Mouse (Mus musculus) intestine, embryonic 15.5 days (tissue): ENCODE results near the gene Grin2b. TPM values are rescaled to one million over a fixed set of nuclear protein-coding genes. Genes with fewer than 3 reads are reported as not detected.

Source experiments
- ATAC-seq: fragments of 200-750 bp; cut with Nextera tagmentation; 2 replicates; pipeline ENCODE4 v1.8.0; 2017; ENCODE audit warnings: moderate TSS enrichment, moderate library complexity
- H3K27ac ChIP-seq: fragments of 300-500 bp; sonication (generic); 2 replicates; pipeline ENCODE4 v1.5.1; 2015; ENCODE audit warnings: mild to moderate bottlenecking, inconsistent platforms
- H3K27me3 ChIP-seq: fragments of 300-500 bp; sonication (generic); replicated peaks from 2 replicates; pipeline ENCODE4 v1.6.1; 2015; ENCODE audit warnings: inconsistent platforms
- H3K36me3 ChIP-seq: fragments of 300-500 bp; sonication (generic); 2 replicates; pipeline ENCODE4 v1.6.1; 2015; ENCODE audit warnings: inconsistent platforms
- H3K4me1 ChIP-seq: fragments of 300-500 bp; sonication (generic); replicated peaks from 2 replicates; pipeline ENCODE4 v1.6.1; 2015; ENCODE audit warnings: inconsistent platforms
- H3K4me2 ChIP-seq: fragments of 300-500 bp; sonication (generic); replicated peaks from 2 replicates; pipeline ENCODE4 v1.6.1; 2015; ENCODE audit warnings: mild to moderate bottlenecking, inconsistent platforms
- H3K4me3 ChIP-seq: fragments of 300-500 bp; sonication (generic); replicated peaks from 2 replicates; pipeline ENCODE4 v1.5.1; 2015; ENCODE audit warnings: inconsistent platforms
- H3K9ac ChIP-seq: fragments of 300-500 bp; sonication (generic); 2 replicates; pipeline ENCODE4 v1.6.1; 2015; ENCODE audit warnings: inconsistent platforms
- H3K9me3 ChIP-seq: fragments of 300-500 bp; sonication (generic); 2 replicates; pipeline ENCODE4 v1.6.1; 2016; ENCODE audit warnings: inconsistent platforms
- WGBS: fragments of 180-500 bp; shearing (Covaris S2); methylation state at CpG from one replicate; pipeline ENCODE4 v1.1.7; 2015; 5-methylcytosine and 5-hydroxymethylcytosine counted together
- polyA plus RNA-seq: library from polyadenylated mRNA; unstranded; fragments of >200 nt; fragmentation: Nextera tagmentation; extraction: Ambion mirVana; gene quantifications from 2 replicates; pipeline ENCODE4 v1.2.1, GENCODE M21; 2015

The Grin2b gene
- polyA plus RNA-seq, 1 experiment from 2014 or later, result 0.60 TPM

- no peak for ATAC-seq
Measured at GRCm38 (mm10) chr6:136079991-136080734, 93.1 kb downstream of the Grin2b start.

GRCm38 (mm10) chr6:136072326-136073054 lies 100.8 kb downstream of the Grin2b start:
- H3K9me3 ChIP-seq, result no peaks in the 10 kb centered on the region
- no peaks in the 10 kb centered on the region for H3K4me1 ChIP-seq
- H3K36me3 ChIP-seq, result no peaks in the 10 kb centered on the region
- no peak overlapping the region for H3K27ac ChIP-seq
- H3K4me2 ChIP-seq, result no peak overlapping the region
- 85% methylated on average over 13 of the region's 13 CpGs for whole genome bisulfite sequencing
- no peak overlapping the region for H3K4me3 ChIP-seq
- ATAC-seq, result no peak
- H3K27me3 ChIP-seq, result no peaks in the 10 kb centered on the region
- H3K9ac ChIP-seq, result no peak overlapping the region

More at GRCm38 (mm10) chr6:136079991-136080734, 93.1 kb downstream of the Grin2b start:
- Histone ChIP-seq H3K9me3 (no peaks in the 10 kb centered on the region), H3K4me3 (no peak overlapping the region), H3K4me2 (no peak overlapping the region), H3K9ac (no peak overlapping the region), H3K4me1 (no peaks in the 10 kb centered on the region), H3K36me3 (no peaks in the 10 kb centered on the region), H3K27ac (no peak overlapping the region), H3K27me3 (no peaks in the 10 kb centered on the region)
- WGBS, result 69% methylated on average over 17 of the region's 17 CpGs

- 85% methylated on average over 7 of the region's 7 CpGs for WGBS
- ATAC-seq, result no peak
Measured at GRCm38 (mm10) chr6:136070101-136070500, 103.2 kb downstream of the Grin2b start.

DNA sequence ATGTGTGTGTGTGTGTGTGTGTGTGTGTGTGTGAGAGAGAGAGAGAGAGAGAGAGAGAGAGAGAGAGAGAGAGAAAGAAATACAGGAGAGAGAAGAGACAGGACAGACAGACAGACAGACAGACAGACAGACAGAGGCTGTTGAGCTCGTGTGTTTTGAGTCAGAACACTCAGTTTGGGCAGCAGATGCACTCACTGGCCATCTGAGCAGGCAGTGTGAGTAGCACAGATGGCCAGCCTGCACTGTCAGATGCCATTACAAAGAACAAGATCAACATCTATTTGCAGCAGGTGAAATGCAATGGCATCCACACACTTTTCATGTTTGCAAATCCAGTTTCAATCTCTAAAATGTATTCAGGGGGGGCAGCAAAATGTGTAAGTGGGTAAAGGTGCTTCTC lies 120.0 kb downstream of the Grin2b start:
- no peaks in the 10 kb centered on the region for H3K27me3 ChIP-seq
- no peaks in the 10 kb centered on the region for H3K4me1 ChIP-seq
- H3K9ac ChIP-seq, result no peak overlapping the region
- H3K36me3 ChIP-seq, result no peaks in the 10 kb centered on the region
- no peak overlapping the region for H3K4me3 ChIP-seq
- no peak for ATAC-seq
- no peak overlapping the region for H3K4me2 ChIP-seq
- H3K27ac ChIP-seq, result no peak overlapping the region
- WGBS, result 46% methylated on average over 1 of the region's 1 CpGs
- H3K9me3 ChIP-seq, result no peaks in the 10 kb centered on the region

More at GRCm38 (mm10) chr6:136070101-136070500, 103.2 kb downstream of the Grin2b start:
- Histone ChIP-seq H3K27ac (no peak overlapping the region), H3K9me3 (no peaks in the 10 kb centered on the region), H3K27me3 (no peaks in the 10 kb centered on the region), H3K4me2 (no peak overlapping the region), H3K36me3 (no peaks in the 10 kb centered on the region), H3K4me3 (no peak overlapping the region), H3K9ac (no peak overlapping the region), H3K4me1 (no peaks in the 10 kb centered on the region)

DNA sequence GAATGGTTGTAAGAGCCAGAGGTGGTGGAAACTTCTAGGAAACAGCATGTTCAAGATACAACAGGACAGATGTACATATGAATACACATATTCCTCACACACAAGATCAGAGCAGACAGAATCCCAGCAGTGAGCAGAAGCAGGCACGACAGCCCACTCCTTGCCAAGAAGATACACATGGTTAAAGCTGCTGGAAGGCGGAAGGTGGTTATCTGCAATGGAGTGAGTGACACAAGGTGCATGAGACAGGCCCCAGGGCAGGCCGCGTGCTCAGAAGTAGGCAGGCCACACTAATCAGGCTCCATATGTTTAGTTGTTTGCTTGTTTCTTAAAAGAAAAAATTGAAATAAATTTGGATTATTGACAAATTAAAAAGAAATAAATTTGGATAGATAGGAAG lies 123.0 kb downstream of the Grin2b start:
- Histone ChIP-seq H3K4me3 (no peak overlapping the region), H3K4me2 (no peak overlapping the region), H3K9ac (no peak overlapping the region), H3K36me3 (no peaks in the 10 kb centered on the region), H3K9me3 (no peaks in the 10 kb centered on the region), H3K27ac (no peak overlapping the region), H3K4me1 (no peaks in the 10 kb centered on the region), H3K27me3 (no peaks in the 10 kb centered on the region)
- no peak for ATAC-seq
- WGBS, result 80% methylated on average over 4 of the region's 4 CpGs

DNA sequence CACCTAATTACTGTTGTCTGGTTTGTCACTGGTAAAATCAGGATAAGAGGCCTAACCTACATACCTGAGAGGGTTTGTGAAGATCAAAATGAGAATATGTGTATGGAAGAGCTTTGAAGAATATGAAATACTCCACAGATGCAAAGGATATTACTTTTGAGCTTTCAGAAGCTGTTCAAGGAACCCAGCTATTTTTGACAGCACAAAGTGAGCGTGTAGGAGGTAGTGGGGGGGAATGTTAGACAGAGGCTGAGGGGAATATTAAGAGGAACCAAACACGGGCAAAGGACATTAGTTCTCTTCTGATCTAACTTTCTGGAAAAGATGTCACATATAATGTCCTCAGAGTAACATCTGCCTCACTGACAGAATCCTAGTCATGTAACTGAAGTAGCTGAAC lies 125.2 kb downstream of the Grin2b start:
- Histone ChIP-seq H3K9ac (no peak overlapping the region), H3K4me2 (no peak overlapping the region), H3K4me3 (no peak overlapping the region), H3K36me3 (no peaks in the 10 kb centered on the region), H3K27ac (no peak overlapping the region), H3K4me1 (no peaks in the 10 kb centered on the region), H3K27me3 (no peaks in the 10 kb centered on the region), H3K9me3 (no peaks in the 10 kb centered on the region)
- no peak for ATAC-seq
- WGBS, result 89% methylated on average over 2 of the region's 2 CpGs

- Histone ChIP-seq H3K27ac (no peak overlapping the region), H3K9me3 (no peaks in the 10 kb centered on the region), H3K4me1 (no peaks in the 10 kb centered on the region), H3K4me3 (no peak overlapping the region), H3K4me2 (no peak overlapping the region), H3K9ac (no peak overlapping the region), H3K36me3 (no peaks in the 10 kb centered on the region), H3K27me3 (no peaks in the 10 kb centered on the region)
- no peak for ATAC-seq
- 82% methylated on average over 7 of the region's 7 CpGs for WGBS
Measured at GRCm38 (mm10) chr6:136046091-136046490, 127.2 kb downstream of the Grin2b start.

DNA sequence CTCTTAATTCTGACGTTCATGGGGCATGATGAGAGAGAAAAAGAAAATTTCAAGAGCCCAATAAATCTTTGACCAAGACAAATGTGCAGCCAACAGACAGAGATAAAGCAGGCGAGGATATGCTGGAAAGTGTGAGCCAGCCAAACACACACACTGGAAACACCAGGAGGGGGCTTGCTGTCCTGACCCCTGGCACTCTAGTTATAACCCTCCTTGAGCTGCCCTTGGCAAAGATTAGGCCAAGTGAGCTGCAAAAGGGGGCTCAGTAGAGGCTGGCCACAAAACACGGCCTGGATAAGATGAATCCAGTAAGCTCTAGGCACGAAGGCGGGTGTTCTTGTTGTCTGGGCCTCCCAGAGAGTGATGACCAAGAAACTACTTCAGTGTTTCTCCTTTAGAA lies 128.8 kb downstream of the Grin2b start:
- H3K9me3 ChIP-seq, result no peaks in the 10 kb centered on the region
- no peaks in the 10 kb centered on the region for H3K36me3 ChIP-seq
- H3K4me2 ChIP-seq, result no peak overlapping the region
- WGBS, result 66% methylated on average over 5 of the region's 5 CpGs
- no peak overlapping the region for H3K4me3 ChIP-seq
- no peak overlapping the region for H3K27ac ChIP-seq
- H3K27me3 ChIP-seq, result no peaks in the 10 kb centered on the region
- no peak for ATAC-seq
- H3K9ac ChIP-seq, result no peak overlapping the region
- no peaks in the 10 kb centered on the region for H3K4me1 ChIP-seq

DNA sequence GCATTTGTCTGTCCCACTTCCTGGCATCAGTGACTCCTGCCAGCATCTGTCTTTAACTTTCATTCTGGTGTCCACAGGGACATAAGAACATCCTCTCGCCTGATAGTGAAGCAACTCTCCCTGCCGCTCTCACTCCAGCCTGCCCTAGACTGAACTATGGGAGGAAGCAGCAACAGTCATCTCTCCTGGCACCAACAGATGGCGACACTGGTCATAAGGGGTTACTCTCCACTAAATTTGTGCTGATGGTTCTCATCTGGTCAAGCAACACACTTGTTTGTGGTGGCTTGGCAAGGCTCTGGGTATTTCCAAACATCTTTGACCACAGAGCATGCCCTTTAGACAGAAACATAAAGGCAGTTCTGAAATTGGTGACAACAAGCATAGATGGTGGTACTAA lies 130.9 kb downstream of the Grin2b start:
- H3K27ac ChIP-seq, result no peak overlapping the region
- H3K4me3 ChIP-seq, result no peak overlapping the region
- H3K4me1 ChIP-seq, result no peaks in the 10 kb centered on the region
- H3K4me2 ChIP-seq, result no peak overlapping the region
- H3K9ac ChIP-seq, result no peak overlapping the region
- no peaks in the 10 kb centered on the region for H3K27me3 ChIP-seq
- H3K9me3 ChIP-seq, result no peaks in the 10 kb centered on the region
- 79% methylated on average over 3 of the region's 3 CpGs for WGBS
- ATAC-seq, result no peak
- no peaks in the 10 kb centered on the region for H3K36me3 ChIP-seq

- no peak overlapping the region for H3K9ac ChIP-seq
- no peaks in the 10 kb centered on the region for H3K4me1 ChIP-seq
- no peak for ATAC-seq
- no peak overlapping the region for H3K27ac ChIP-seq
- no peaks in the 10 kb centered on the region for H3K27me3 ChIP-seq
- no peak overlapping the region for H3K4me2 ChIP-seq
- 86% methylated on average over 8 of the region's 8 CpGs for WGBS
- no peak overlapping the region for H3K4me3 ChIP-seq
- no peaks in the 10 kb centered on the region for H3K9me3 ChIP-seq
- no peaks in the 10 kb centered on the region for H3K36me3 ChIP-seq
Measured at GRCm38 (mm10) chr6:136041821-136042220, 131.5 kb downstream of the Grin2b start.

- H3K9ac ChIP-seq, result no peak overlapping the region
- no peak overlapping the region for H3K4me3 ChIP-seq
- ATAC-seq, result no peak
- H3K36me3 ChIP-seq, result no peaks in the 10 kb centered on the region
- no peaks in the 10 kb centered on the region for H3K9me3 ChIP-seq
- H3K4me1 ChIP-seq, result no peaks in the 10 kb centered on the region
- H3K27me3 ChIP-seq, result no peaks in the 10 kb centered on the region
- WGBS, result 70% methylated on average over 3 of the region's 3 CpGs
- no peak overlapping the region for H3K4me2 ChIP-seq
- H3K27ac ChIP-seq, result no peak overlapping the region
Measured at GRCm38 (mm10) chr6:136040931-136041330, 132.4 kb downstream of the Grin2b start.

DNA sequence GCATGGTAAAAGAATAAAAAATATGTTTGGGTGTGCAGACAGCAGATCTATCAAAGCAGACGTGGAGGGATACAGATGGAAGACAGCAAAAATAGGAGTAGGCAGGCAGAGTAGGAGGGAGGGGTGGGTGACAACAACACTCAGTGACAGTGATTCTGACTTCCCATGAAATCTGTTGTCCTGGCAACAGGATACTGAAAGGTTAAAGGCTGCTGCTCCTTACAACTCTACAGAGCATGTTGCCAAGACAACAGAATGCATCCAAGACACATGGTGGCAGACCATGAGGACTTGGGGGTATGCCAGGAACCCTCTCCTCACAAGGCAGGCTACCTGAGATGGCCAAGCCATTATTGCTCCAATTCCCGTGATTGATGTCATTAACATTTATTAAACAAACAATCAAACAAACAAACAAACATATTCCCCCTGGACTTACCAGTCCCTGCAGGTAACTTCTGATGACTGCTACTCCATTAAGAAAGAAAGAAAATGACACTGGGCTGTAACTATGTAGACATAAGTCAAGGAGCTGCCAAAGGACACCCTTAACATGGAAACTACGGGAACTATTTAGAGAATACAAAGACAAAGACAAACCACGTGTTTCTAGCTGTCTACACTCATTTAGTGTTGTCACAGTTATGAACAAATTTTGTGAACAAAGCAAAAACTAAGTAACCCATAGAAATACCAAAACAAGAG lies 143.9 kb downstream of the Grin2b start:
- H3K4me3 ChIP-seq, result no peak overlapping the region
- H3K27ac ChIP-seq, result no peak overlapping the region
- H3K9me3 ChIP-seq, result no peaks in the 10 kb centered on the region
- no peak for ATAC-seq
- H3K4me1 ChIP-seq, result no peaks in the 10 kb centered on the region
- H3K27me3 ChIP-seq, result no peaks in the 10 kb centered on the region
- no peak overlapping the region for H3K4me2 ChIP-seq
- H3K36me3 ChIP-seq, result no peaks in the 10 kb centered on the region
- WGBS, result 74% methylated on average over 4 of the region's 4 CpGs
- H3K9ac ChIP-seq, result no peak overlapping the region
